Mouse (Mus musculus) mouse trophoblast stem cell (cell line): Measurements from ENCODE around the gene Ubl3.

ENCODE experiments used
- in situ Hi-C, 2 experiments: fragments of 300-500 bp; cut with MseI, MboI; formaldehyde crosslinking; loops; 2 replicates in 1 of 2; 3 replicates in 1 of 2; pipeline ENCODE4 v1.15.1; 2025

Gene Ubl3

DNA sequence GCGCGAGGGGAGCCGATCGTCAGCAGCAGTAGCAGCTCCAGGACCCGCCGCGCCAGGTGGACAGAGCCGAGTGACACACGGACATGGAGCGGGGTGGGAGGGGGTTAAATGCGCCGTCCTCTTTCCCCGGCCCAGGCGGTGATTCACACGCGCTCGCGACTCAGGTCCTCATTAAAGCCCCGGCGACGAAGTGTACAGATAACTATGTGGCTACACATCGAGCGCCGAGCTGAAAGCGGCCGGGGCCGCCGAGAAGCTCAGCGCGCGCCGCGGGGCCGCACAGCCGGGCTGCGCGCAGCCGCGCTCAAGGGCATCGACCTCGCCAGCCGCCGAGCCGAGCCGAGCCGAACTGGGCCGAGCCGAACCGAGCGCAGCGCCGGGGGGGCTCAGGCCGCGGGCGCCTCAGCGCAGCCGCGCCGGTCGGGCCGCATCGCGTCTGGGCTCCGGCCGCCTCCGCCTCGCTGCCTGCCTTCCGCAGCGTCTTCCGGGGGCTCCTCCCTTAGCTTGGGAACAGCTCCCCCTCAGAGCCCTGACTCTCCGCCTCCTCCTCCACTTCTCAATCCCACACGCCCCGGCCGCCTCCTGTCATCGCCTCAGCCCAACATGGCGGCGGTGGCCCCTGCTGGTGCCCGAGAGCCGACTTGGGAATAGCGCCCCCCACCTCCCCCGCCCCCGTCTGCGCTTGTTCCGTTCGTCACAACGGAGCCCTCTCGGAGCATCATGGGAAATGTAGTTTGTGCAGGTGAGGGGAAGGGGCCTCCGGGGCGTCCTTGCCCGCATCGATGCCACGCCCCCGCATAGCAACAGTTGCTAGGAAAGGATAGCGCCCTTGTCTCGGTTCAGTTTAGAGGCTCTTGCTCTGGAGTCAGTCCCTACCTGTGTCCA is at the start of gene Ubl3:
Gene Ubl3 (minus strand): TSS at position 603 of the 885 bp plus-strand sequence.
- in situ Hi-C loops: no loop called here

DNA sequence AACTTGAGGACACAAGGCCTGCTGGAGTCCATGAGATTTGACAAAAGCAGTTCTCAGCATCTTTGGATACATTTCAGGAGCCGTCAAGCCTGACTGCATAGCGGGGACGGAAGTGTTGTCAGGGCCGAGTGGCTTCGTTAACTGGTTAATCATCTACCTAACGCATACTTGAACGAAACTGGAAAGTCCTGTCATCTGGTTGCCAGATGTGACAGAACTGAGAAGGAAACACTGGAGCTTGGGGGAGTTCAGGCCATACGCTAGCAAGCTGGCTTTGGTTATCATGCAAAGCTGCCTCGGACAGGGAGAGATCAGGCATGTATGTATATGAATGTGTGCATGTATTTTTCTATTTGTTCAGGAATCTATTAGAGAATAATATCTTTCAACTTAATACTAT is 45.8 kb upstream of the Ubl3 start:
- in situ Hi-C loops: no loop called here

DNA sequence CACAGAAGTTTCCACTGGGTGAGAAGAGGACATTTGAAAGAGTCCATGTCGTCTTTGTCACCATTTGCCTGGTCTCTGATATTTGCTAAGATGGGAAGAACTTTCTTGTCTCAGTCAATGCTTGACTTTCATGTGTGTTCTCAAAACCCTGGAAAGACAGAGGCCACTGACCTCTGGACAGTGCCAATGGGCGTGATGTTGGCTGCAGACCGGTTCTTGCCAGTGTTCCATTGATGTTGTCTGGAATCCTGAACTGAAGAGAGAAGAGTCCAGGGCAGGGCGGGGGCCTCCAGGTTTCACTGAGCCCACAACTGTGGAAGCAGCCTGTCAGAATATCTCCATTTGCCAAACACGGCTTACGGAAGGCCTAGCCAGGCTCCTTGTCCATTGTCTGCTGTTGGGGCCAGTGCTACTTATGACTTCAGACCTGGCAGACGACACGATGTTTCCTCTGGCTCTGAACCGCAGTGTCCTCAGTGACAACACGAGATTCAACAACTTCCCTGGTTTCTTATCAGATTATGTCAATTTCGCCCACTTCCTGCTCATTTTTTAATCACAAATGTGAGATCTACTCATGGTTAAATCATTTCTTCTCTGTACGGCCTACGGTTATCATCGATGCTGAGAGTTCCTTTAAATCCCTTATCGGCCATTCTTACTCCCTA is 43.6 kb upstream of the Ubl3 start:
- in situ Hi-C loops: no loop called here

DNA sequence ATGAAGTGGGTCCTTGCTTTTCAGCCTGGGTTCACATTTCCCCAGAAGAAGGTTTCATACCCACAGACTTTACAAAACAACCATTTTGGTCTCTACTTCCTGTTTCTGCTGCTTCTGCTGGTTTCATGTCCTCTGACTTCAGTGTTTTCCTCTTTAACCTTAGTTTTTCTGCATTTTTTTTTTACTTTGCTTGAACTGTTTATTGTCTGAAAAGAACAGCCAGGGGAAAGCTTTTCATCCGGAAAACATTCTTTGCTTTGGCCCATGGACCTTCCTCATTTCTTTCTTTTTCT is 42.8 kb upstream of the Ubl3 start:
- in situ Hi-C loops: no loop called here

DNA sequence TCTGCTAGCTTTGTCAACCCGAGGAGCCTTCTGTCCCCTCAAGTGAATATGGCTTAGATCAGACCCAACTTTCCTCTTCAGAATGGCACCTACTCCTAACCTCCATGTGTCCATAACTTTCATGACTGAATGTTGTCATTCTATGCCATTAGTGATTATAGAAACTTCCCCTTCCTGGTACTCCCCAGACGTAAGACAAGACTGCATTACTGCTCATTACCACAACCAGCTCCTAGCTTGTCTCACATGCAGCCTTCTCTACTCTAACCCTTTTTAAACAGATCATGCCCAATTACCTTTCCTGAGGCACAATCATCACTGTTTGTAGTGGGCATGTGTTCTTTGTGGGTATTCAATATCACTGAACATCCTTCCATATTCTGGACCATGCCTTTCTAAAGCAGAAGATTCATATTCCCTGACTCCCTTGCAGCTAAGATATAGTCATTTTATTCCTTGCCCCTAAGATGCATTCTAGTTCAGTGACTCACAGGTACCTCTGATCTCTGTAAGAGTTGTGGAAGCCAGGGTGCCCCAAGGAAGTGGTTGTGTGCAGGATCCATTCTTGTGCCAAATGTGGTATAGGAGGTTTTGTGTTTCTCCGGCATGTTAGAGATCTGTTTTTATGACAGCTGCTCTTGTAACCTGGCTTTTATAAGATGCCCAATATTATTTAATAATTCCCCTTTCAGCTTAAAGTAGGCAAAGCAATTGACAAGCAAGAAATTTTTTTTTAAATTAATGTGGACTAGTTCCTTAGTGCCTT is 42.3 kb upstream of the Ubl3 start:
- in situ Hi-C loops: no loop called here

DNA sequence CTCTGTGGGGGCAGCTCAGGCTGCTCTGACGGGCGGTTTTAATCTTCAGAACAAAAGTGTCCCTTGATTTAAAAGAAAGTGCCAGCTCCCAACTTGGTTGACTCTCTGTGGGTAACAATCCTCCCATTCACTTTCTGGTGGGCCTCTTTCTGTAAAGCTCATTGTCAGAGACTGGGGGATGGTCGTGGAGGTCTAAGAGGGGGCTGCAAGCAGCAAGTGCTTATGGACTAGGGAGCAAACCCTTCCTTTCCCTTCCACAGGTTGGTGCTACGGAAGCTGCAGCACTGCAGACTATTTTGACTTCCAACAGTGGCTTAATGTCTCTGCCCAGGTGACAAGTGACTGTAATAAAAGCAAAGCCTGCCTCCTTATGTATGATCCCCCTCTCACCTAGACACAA is 41.0 kb upstream of the Ubl3 start:
- in situ Hi-C loops: no loop called here

DNA sequence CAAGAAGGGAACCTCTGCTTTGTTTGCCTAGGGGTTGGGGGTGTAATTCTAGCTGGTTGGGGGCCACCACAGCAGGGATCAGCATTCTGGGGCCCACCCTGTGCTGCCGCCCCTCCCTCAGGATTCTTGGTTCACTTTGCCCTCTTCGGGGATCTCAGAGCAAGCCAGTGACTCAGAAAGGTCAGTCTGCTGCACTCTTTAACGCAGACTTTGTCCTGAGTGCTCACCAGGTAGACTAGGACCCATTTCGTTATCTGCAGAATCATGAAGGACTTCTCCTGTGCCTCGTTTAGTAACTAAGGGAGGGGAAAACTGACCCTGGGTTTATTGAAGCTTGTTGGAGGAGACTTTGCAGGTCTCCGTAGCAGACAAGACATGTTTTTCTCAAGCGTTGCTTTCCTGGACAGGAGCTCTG is 38.9 kb upstream of the Ubl3 start:
- in situ Hi-C loops: no loop called here

DNA sequence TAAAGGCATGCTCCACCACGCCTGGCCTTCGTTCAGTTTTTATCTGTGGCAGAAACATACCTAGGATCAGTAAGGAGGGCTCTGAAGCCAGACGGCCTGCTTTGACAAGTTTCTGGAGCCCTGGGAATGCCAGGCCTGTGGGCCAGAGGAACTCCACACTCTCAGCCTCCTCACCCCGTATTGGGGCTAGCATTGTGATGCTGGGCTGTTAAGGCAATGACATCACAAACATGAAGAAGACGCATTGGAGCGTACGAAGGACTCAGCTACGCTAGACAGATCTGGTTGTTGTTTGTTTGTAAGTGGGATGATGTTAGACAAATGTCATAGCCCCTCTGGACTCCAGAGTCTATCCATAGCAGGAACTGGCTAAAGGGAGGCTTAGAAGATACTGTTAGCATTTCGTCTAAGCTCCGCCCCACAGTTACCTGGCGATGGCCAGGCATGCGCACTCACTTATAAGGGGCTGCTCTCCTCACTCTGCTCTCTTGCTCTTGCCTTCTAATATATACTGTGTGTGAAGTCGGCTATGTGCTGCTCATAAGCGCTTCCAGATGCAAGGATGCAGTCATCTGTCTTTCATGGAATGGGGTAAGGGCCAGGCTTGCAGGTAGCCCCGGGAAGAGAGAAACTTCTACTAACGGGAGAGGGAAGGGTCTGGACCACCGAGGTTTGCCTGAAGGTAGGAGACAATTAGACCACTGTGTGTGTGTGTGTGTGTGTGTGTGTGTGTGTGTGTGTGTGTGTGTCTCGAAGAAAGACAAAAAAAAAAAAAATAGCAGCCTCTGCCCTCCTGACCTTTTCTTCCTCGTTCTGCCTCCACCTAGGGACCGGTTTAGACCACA is 38.2 kb upstream of the Ubl3 start:
- in situ Hi-C loops: no loop called here

DNA sequence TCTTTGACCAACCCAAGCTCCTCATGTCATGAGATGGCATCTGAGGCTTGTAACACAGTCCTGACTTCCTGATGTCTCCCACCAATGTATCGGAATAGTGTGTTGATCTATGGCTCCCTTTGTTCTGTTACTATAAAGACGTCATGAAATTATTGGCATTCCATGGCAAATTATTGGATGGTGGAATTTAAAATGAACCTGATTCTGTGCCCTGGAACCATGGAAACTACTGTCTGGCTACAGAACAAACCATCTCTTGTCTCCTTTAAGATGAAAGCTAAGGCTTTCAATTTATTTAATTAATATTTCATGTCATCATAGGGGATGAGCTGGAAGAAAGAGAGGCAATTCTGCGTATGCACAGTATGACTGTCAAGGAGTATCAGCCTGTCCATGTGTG is 36.4 kb upstream of the Ubl3 start:
- in situ Hi-C loops: no loop called here

DNA sequence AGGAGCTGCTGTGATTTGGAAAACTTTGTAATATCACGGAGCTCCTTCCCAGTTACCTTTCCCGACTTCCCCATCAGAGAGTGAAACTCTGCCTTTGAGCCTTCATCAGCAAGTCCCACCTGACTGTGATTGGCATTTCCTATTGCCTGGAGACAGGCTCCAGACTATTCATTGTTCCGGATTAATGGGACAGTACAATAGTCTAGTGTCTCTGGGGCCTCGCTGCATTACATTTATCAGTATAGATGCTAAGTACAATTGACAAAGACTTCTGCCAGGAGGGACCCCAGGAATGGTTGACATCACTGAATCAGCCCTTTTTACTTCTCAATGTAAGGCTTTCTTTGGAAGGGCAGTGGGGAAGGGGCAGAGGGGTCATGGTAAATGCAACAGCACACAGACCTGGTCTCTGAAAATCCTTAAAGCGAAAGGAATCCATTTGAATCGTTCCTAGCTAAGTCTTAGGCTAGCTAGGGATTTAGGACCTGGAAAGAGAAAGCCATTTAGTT is 35.6 kb upstream of the Ubl3 start:
- in situ Hi-C loops: no loop called here

DNA sequence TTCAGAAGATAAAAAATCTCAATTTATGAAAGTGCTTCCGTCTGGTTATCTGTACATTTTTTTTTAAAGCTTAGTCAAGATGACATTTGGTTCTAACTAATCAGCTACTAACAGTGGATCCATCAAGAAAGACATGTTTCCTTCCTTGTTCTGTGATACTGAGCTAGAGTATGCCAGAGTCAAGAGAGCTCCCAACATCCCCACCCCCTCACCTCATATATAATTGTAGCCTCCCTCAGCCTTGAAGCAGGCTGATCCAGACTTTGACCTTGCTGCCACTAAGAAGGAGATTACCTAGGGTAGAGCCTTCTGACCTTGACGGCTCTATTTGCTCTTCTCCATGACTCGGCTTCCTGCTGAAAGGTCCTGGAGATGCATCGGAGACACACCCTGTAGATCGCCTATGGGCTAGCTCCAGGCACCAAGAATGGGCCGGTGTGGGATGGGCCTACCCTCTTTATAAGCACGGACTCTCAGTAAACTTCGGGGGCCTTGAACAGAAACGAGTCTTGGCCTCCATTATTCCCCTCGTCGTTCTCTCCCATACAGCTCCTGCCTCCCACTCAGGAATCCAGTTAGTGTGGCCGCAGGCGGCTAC is 27.9 kb upstream of the Ubl3 start:
- in situ Hi-C loops: no loop called here

DNA sequence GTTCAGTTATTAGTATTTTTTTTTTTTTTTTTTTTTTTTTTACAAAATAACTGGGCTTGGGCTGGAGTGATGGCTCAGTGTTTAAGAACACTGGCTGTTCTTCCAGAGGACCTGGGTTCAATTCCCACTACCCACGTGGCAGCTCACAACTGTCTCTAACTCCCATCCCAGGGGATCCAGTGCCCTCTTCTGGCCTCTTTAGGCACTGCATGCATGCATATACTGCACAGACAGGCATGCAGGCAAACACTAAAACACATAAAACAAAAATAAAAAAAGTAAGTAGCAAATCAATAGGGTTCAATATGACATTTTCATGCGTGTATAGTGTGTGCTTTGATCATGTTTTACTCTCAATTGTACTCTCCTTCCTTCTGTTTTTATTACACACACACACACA is 26.6 kb upstream of the Ubl3 start:
- in situ Hi-C loops: no loop called here

DNA sequence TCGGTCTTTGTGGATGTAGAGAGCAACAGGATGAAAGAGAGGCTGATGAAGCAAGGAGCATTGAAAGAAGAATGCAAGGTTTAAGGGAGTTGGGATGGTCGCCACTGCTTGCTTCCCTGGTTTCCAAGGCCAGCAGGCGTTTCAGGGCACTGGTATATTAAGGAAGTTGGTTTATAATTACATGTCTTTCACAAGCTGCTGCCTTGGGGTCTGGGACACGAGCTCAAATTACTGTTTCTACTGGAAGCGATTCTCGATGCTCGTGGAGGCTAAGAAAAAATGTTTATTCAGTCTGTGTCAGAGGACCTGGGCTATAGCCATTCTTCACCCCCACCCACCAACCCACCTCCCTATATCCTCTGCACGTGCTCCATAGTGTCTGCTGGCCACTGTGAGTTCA is 25.8 kb upstream of the Ubl3 start:
- in situ Hi-C loops: no loop called here

DNA sequence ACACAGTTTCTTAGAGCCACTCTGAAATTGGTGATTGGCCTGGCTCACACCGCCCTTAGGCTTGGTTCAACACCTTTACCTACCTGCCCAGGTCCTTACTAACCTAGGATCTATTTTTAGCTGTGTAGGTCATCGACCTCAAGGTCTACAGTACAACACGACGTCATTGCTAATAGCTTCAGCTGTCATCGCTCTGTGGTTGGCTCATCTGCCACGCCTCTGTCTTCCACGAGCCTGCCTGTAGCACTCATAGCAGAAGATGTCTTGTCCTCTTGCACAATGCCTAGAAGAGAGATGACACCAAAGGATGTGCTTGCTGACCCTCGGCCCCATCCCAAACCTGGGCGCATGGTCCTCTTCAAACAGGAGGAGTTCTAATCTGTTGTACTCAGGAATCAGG is 24.7 kb upstream of the Ubl3 start:
- in situ Hi-C loops: no loop called here

DNA sequence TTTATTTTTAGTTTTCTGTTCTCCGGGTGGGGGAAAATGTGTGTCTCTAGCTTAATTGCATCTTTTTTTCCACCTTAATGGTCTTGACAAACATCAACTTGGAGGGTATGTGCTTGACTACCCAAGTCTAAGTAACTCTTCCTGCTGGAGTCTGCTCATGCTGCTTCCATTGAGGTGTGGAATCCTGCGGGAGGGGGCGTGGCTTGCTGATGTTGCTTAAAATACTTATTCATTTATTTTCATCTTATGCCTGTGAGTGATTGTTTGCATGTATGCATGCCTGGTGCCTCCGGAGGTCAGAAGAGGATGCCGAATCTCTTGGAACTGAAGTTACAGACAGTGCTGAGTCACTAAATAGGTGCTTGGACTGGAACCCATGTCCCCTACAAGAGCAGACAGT is 22.6 kb upstream of the Ubl3 start:
- in situ Hi-C loops: no loop called here

DNA sequence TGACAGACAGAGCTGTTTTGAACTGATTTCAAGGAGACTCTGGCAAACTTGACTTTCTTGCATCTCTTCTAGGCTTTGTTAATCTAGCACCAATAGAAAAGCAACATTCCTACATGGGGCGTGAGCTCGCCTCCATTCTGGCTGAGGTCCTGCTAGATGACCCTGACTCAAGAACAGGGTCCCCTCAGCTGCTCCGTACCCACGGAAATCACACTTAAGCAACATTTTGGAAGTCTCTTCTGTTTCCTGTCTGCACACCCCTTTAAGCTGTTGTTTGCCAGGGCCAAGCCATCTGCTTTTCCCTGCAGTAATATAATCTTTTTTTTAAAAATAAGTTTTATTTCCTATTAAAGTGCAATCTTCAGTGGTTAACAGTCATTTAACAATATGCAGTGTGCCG is 20.1 kb upstream of the Ubl3 start:
- in situ Hi-C loops: no loop called here

DNA sequence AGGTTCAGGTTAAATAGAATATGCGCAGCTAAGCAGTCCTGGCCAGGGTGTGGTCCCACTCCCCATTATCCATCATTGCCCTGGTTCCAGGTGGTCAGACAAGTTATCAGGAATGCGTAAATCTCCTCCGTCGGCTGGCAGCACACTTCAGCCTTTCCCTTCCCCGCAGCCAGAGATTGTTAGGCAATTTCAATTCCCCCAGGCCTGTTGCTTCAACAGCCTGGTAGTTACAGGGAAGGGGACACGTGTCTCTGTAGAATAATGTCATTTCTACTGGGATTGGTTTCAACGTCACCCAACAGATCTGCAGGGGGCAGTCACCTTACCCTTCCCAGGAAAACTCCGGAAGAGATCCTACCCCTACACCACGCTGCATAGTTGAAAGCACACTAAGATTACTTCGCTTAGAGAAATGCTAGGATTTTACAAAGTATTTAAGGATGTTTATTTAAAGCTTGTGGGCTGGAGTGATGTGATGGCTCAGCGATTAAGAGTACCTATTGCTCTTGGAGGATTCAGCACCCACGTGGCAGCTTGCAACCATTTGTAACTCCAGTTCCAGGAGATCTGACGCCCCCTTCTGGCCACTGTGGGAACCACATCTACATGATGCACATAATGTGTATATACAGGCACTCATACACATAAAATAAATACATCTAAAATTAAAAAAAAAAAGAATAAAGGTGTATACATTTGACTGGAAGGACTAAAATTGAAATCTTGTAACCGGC is 18.1 kb upstream of the Ubl3 start:
- in situ Hi-C loops: no loop called here

DNA sequence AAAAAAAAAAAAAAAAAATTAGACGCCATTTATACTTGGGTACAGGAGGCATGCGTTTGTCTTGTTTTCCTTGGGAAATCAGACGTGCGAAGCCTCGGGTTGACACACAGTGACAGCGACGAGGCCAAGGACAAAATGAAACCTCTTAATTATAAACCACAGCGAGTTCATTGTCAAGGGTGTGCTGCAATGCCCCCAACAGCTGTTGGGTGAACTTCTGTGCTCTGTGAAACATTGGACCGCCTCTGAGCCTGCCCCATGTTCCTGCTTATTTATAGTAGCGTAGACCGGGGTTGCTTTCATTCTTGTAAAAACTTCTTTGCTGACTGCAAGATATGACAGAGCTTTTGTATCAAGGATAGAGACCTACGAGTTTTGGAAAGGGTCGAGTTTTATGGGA is 16.9 kb upstream of the Ubl3 start:
- in situ Hi-C loops: no loop called here

DNA sequence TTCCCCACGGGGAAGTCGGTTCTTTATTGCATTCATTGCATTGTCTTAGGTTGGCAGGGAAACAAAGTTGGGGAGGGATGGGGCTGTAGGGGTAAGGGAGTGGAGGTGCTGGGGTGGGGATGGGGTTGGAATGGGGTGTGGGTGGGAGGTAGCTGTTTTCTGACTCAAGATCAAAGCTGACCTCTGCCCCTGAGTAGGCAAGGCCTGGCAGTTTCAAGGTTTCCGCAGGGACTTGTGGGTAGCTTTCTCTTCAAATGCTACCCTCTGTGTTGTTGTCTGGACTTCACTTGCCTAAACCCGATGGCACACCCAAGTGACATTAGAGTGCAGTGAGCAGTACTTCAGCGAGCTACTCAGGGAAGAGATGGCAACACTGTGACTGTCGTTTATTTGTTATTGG is 13.0 kb upstream of the Ubl3 start:
- in situ Hi-C loops: no loop called here

DNA sequence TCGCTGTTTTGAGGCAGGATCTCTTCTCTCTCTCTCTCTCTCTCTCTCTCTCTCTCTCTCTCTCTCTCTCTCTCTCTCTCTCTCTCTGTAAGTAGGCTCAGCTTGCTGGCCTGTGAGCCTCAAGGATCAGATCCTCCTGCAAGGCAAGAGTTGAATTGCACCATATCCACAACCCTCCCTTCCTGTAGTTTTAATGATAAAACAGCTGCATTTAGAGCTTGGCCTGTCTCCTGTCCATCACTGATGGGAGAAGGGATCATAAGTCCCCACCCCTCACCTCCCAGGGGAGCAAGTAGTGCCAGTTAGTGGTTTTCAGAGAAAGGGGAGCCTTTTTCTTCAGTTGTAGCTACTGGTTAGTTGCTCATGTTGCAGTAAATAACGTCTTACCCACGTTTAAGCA is 11.5 kb upstream of the Ubl3 start:
- in situ Hi-C loops: no loop called here

DNA sequence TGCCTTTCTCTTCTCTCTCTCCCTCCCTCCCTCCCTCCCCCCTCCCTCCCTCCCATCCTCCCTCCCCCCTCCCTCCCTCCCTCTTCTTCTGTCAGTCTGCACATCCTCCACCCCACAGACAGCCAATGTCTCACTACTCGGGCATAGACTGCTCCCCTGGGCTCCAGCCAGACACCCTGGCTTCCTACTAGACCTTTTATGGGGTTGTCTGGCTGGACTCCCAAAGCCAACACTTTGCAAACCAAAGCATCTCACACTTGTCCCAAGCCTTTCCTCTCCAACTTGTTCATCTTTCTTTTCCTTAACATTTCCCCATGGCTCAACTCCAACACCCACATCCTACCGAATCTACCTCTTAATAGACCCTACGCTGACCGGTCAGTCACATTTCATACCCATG is 10.7 kb upstream of the Ubl3 start:
- in situ Hi-C loops: no loop called here
